Comparison of ENCODE assay signal across 8 mouse cellular contexts in the genomic region with DNA sequence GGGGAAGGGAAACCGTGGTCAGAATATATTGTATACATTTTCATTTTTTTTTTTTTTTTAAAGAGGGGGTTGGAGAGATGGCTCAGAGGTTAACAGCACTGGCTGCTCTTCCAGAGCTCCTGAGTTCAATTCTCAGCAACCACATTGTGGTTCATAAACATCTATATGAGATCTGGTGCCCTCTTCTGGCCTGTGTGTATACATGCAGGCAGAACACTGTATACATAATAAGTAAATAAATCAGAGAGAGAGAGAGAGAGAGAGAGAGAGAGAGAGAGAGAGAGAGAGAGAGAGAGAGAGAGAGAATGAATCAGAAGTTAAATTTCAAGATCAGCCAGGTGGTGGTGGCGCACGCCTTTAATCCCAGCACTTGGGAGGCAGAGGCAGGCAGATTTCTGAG. TPM values are rescaled to one million over a fixed set of nuclear protein-coding genes. Genes with fewer than 3 reads are reported as not detected.
DNase-seq lines count a peak whose midpoint lies in the region; ATAC-seq and TF ChIP-seq lines count a peak whose summit lies in the region.
"Not testable (repeated sequence)": the region's sequence is repeated elsewhere in the genome, so short reads cannot be mapped to it uniquely, and the experiment has no call there.

No protein-coding gene starts in this region.

- 21% methylated on average over 3 of the region's 3 CpGs for WGBS in cerebellum, adult 2 months
- 28% methylated on average over 3 of the region's 3 CpGs for WGBS in liver, embryonic 14.5 days (ENCODE audit: insufficient replicate concordance)

- not testable (repeated sequence) for H3K9me3 ChIP-seq in liver, embryonic 14.5 days (ENCODE audit: control insufficient read depth, low read length)

- not testable (repeated sequence) for H3K36me3 ChIP-seq in liver, embryonic 14.5 days (replicated peaks; ENCODE audit: control insufficient read depth, insufficient read depth, low read depth)

- not testable (repeated sequence) for H3K9ac ChIP-seq in liver, embryonic 14.5 days (replicated peaks)

- peak; percentile 62 to 70 for DNase-seq in B cell, adult 2 months
- peak; percentile 90 for DNase-seq in NIH3T3 (ENCODE audit: low read depth)
- not testable (repeated sequence) for DNase-seq in cerebellum, adult 2 months
- DNase-seq in forelimb bud, embryonic 11.5 days (ENCODE audit: low read depth, low spot score) = peak; percentile 69
- DNase-seq in induced T-regulatory cell, adult 2 months (ENCODE audit: low read depth) = peak; percentile 84
- peak; percentile 38 to 48 (median 40) for DNase-seq in liver, embryonic 14.5 days (ENCODE audit: low read depth in 3 of 3, low spot score in 3 of 3)
- peak; percentile 30 to 59 for DNase-seq in natural killer cell, adult 2 months (ENCODE audit: low spot score in 2 of 2)
- peak; percentile 66 for DNase-seq in thymus, postnatal 4 days

- not testable (repeated sequence) for TF ChIP-seq EP300 in liver, embryonic 14.5 days (IDR thresholded peaks at IDR 0.05; ENCODE audit: low read depth)

- not testable (repeated sequence) for H3K4me2 ChIP-seq in liver, embryonic 14.5 days (ENCODE audit: low read depth)

- ATAC-seq in liver, embryonic 14.5 days (ENCODE audit: insufficient read depth) = not testable (repeated sequence)

- not testable (repeated sequence) for TF ChIP-seq POLR2A in cerebellum, adult 2 months (IDR thresholded peaks at IDR 0.05; ENCODE audit: borderline replicate concordance, insufficient read depth, low read length)

- not testable (repeated sequence) for H3K4me1 ChIP-seq in cerebellum, adult 2 months (ENCODE audit: control insufficient read depth, insufficient read depth, low read length); liver, embryonic 14.5 days (replicated peaks; ENCODE audit: control insufficient read depth in 2 of 2, insufficient read depth in 2 of 2, low read length in 1 of 2)

- not testable (repeated sequence) for H3K4me3 ChIP-seq in cerebellum, adult 2 months (replicated peaks; ENCODE audit: insufficient read depth, low read depth, low read length); liver, embryonic 14.5 days (ENCODE audit: insufficient read depth in 1 of 2, low read depth in 2 of 2, low read length in 2 of 2)

- peak; percentile 1; the same call in 1 of the 2 replicates for TF ChIP-seq CTCF in cerebellum, adult 2 months (IDR thresholded peaks at IDR 0.05; ENCODE audit: borderline replicate concordance, insufficient read depth, low read depth, low read length)
- peak; percentile 67 for TF ChIP-seq CTCF in liver, embryonic 14.5 days (IDR thresholded peaks at IDR 0.05; ENCODE audit: low read depth)

- not testable (repeated sequence) for H3K27ac ChIP-seq in cerebellum, adult 2 months (ENCODE audit: insufficient read depth, low read length); liver, embryonic 14.5 days

- not testable (repeated sequence) for H3K27me3 ChIP-seq in cerebellum, adult 2 months (ENCODE audit: control insufficient read depth, insufficient read depth, low read length)
- H3K27me3 ChIP-seq in liver, embryonic 14.5 days (ENCODE audit: control insufficient read depth, insufficient read depth, low read length) = peaks cover 50% of the 10 kb centered on the region

RNA-seq across cellular contexts. Expression of gene 1700003E16Rik, which starts 3.3 kb away (rescaled TPM):
- polyA plus RNA-seq in cerebellum, adult 2 months (2012; rRNA removed) = 6.6 and 8.1 TPM in 2 replicates
- polyA plus RNA-seq in liver, embryonic 14.5 days (2012; rRNA removed) = not detected in 2 replicates
- 0.06 and 0.15 TPM in 2 replicates for polyA plus RNA-seq in liver, embryonic 14.5 days (2014; fragmentation: Nextera tagmentation; extraction: Ambion mirVana)

RNA-seq across cellular contexts. Expression of gene Wdr54, which starts 3.3 kb away (rescaled TPM):
- polyA plus RNA-seq in cerebellum, adult 2 months (2012; rRNA removed) = 22.7 and 29.1 TPM in 2 replicates
- polyA plus RNA-seq in liver, embryonic 14.5 days (2012; rRNA removed) = 0.15 and 0.44 TPM in 2 replicates
- 0.32 and 0.35 TPM in 2 replicates for polyA plus RNA-seq in liver, embryonic 14.5 days (2014; fragmentation: Nextera tagmentation; extraction: Ambion mirVana)

RNA-seq across cellular contexts. Expression of gene Dctn1, which starts 6.3 kb away (rescaled TPM):
- 394 and 406 TPM in 2 replicates for polyA plus RNA-seq in cerebellum, adult 2 months (2012; rRNA removed)
- 16.9 and 21.1 TPM in 2 replicates for polyA plus RNA-seq in liver, embryonic 14.5 days (2012; rRNA removed)
- polyA plus RNA-seq in liver, embryonic 14.5 days (2014; fragmentation: Nextera tagmentation; extraction: Ambion mirVana) = 22.5 and 24.0 TPM in 2 replicates

RNA-seq across cellular contexts. Expression of gene Rtkn, which starts 24.2 kb away (rescaled TPM):
- polyA plus RNA-seq in cerebellum, adult 2 months (2012; rRNA removed) = 88.8 and 97.2 TPM in 2 replicates
- 11.1 TPM in 2 replicates for polyA plus RNA-seq in liver, embryonic 14.5 days (2012; rRNA removed)
- polyA plus RNA-seq in liver, embryonic 14.5 days (2014; fragmentation: Nextera tagmentation; extraction: Ambion mirVana) = 5.3 and 5.5 TPM in 2 replicates

RNA-seq across cellular contexts. Expression of gene Ino80b, which starts 34.2 kb away (rescaled TPM):
- polyA plus RNA-seq in cerebellum, adult 2 months (2012; rRNA removed) = 25.1 and 25.3 TPM in 2 replicates
- 9.4 and 11.6 TPM in 2 replicates for polyA plus RNA-seq in liver, embryonic 14.5 days (2012; rRNA removed)
- 4.4 and 5.2 TPM in 2 replicates for polyA plus RNA-seq in liver, embryonic 14.5 days (2014; fragmentation: Nextera tagmentation; extraction: Ambion mirVana)

Comparison
In these comparisons a context has a peak if more than half of its experiments do, and no peak if none do; other contexts are left out.
1. RNA of gene Wdr54, which starts 3.3 kb away (polyA plus RNA-seq): 22.7 to 29.1 TPM in cerebellum, adult 2 months; 0.15 to 0.44 TPM in liver, embryonic 14.5 days; every median in the first group is over 10 times any median in the second.
2. RNA of gene Dctn1, which starts 6.3 kb away (polyA plus RNA-seq): 394 to 406 TPM in cerebellum, adult 2 months; 16.9 to 24.0 TPM in liver, embryonic 14.5 days; every median in the first group is over 10 times any median in the second.